Mouse (Mus musculus) lung, embryonic 14.5 days (tissue): ENCODE measurements around the gene Kcnk2. TPM values are rescaled to one million over a fixed set of nuclear protein-coding genes. Genes with fewer than 3 reads are reported as not detected.

ENCODE experiments used
- ATAC-seq: fragments of 200-750 bp; cut with Nextera tagmentation; 2 replicates; pipeline ENCODE4 v1.8.0; 2017; ENCODE audit warnings: mild to moderate bottlenecking, moderate TSS enrichment, moderate library complexity; ENCODE audit not compliant: insufficient read depth
- DNase-seq: peaks from one replicate; pipeline ENCODE4 v3.0.0-alpha.2; 2015
- H3K27ac ChIP-seq: fragments of 300-500 bp; sonication (generic); 2 replicates; pipeline ENCODE4 v1.5.1; 2014; ENCODE audit warnings: low read depth, mild to moderate bottlenecking, moderate library complexity
- H3K27me3 ChIP-seq: fragments of 300-500 bp; sonication (generic); 2 replicates; pipeline ENCODE4 v1.6.1; 2014; ENCODE audit warnings: low read length, control low read depth; ENCODE audit not compliant: insufficient read depth
- H3K36me3 ChIP-seq: fragments of 300-500 bp; sonication (generic); 2 replicates; pipeline ENCODE4 v1.6.1; 2014; ENCODE audit warnings: control low read depth; ENCODE audit not compliant: insufficient read depth
- H3K4me1 ChIP-seq: fragments of 300-500 bp; sonication (generic); 2 replicates; pipeline ENCODE4 v1.6.1; 2014; ENCODE audit warnings: antibody characterized with exemption, control low read depth; ENCODE audit not compliant: insufficient read depth
- H3K4me2 ChIP-seq: fragments of 300-500 bp; sonication (generic); 2 replicates; pipeline ENCODE4 v1.6.1; 2014; ENCODE audit warnings: mild to moderate bottlenecking
- H3K4me3 ChIP-seq: fragments of 300-500 bp; sonication (generic); 2 replicates; pipeline ENCODE4 v1.5.1; 2014; ENCODE audit warnings: low read depth, low read length
- H3K9ac ChIP-seq: fragments of 300-500 bp; sonication (generic); 2 replicates; pipeline ENCODE4 v1.6.1; 2014
- H3K9me3 ChIP-seq: fragments of 300-500 bp; sonication (generic); 2 replicates; pipeline ENCODE4 v1.6.1; 2016; ENCODE audit warnings: low read depth, low read length, control low read depth
- CTCF ChIP-seq: IDR thresholded peaks from 2 replicates; pipeline ENCODE4 v1.5.1; 2016; ENCODE audit warnings: antibody characterized with exemption, low read depth
- WGBS: fragments of 180-500 bp; shearing (Covaris S2); extraction: QIAGEN DNeasy Blood & Tissue Kit; methylation state at CpG from one replicate; pipeline ENCODE4 v1.1.7; 2014; 5-methylcytosine and 5-hydroxymethylcytosine counted together
- polyA plus RNA-seq: library from polyadenylated mRNA; unstranded; fragments of >200 nt; fragmentation: Nextera tagmentation; extraction: Ambion mirVana; gene quantifications from 2 replicates; pipeline ENCODE4 v1.2.1, GENCODE M21; 2014

The Kcnk2 gene
- polyA plus RNA-seq, 1 experiment from 2014 or later: 8.9 TPM

DNA sequence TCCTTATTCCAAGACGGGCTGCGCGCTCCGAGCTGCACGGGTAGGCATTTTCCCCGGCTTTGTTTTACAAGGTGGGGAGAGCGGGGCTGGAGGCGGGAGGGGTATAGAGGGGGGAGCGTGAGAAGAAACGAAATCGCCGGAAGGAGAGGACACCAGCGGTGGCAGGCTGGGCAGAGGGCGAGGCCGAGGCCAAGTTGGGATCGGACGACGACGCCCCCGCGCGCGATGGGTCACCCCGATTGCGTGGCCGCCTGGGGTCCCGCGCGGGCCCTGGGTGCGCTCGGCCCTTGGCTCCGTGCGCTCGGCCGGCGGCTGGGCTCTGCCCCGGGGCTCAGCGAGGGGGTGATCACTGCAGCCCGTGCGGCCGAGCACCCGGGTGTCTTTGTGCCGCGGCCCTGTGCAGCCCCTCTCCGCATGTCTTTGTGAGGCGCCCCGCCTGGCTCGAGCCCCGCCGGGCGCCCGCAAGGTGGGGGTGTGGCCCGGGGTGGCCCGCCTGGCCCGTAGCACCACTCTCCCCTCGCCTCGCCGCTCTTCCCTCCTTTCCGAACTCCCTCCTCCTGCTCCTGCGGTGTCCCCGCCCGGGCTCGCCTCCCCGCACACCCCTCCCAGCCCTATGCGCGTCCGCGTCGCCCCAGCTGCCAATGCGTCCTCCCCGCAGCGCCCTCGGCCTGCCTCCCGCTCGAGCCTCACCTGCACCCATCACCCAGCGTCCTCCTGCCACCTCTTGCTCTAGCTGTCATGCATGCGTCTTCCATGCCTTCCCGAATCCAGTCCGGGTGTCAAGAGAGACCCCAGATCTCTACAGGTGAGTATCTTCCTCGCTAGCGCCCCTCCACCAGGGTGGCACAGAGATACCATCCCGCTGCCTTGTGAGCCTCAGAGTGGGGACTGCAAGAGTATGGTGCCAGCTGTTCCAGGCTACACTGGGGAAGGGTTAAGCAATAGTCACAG lies 58.5 kb downstream of the Kcnk2 start:
- Histone ChIP-seq H3K9ac (peak overlapping the region; percentile 71), H3K27ac (no peak overlapping the region), H3K27me3 (peaks cover 11% of the 10 kb centered on the region; the same call in 1 of the 2 replicates), H3K9me3 (no peaks in the 10 kb centered on the region), H3K4me3 (peak overlapping the region; percentile 63), H3K36me3 (no peaks in the 10 kb centered on the region), H3K4me2 (peak overlapping the region; percentile 98), H3K4me1 (peaks cover 4% of the 10 kb centered on the region; the same call in 1 of the 2 replicates)
- TF ChIP-seq CTCF: no peak
- ATAC-seq (peak; percentile 85), DNase-seq (peak; percentile 47)
- 2% methylated on average over 64 of the region's 82 CpGs for WGBS

GRCm38 (mm10) chr1:189342416-189343104 lies 59.5 kb downstream of the Kcnk2 start:
- H3K4me3 ChIP-seq: peak overlapping the region; percentile 63
- WGBS: 4% methylated on average over 30 of the region's 30 CpGs
- no peaks in the 10 kb centered on the region for H3K9me3 ChIP-seq
- no peaks in the 10 kb centered on the region for H3K36me3 ChIP-seq
- peak overlapping the region; percentile 98 for H3K4me2 ChIP-seq
- H3K4me1 ChIP-seq: peaks cover 4% of the 10 kb centered on the region; the same call in 1 of the 2 replicates
- ATAC-seq (0 out of 2 replicates have a peak, but pooled peaks have one; percentile 17), DNase-seq (peak; percentile 62)
- TF ChIP-seq CTCF: no peak
- no peak overlapping the region for H3K27ac ChIP-seq
- peak overlapping the region; percentile 71 for H3K9ac ChIP-seq
- H3K27me3 ChIP-seq: peaks cover 11% of the 10 kb centered on the region; the same call in 1 of the 2 replicates

DNA sequence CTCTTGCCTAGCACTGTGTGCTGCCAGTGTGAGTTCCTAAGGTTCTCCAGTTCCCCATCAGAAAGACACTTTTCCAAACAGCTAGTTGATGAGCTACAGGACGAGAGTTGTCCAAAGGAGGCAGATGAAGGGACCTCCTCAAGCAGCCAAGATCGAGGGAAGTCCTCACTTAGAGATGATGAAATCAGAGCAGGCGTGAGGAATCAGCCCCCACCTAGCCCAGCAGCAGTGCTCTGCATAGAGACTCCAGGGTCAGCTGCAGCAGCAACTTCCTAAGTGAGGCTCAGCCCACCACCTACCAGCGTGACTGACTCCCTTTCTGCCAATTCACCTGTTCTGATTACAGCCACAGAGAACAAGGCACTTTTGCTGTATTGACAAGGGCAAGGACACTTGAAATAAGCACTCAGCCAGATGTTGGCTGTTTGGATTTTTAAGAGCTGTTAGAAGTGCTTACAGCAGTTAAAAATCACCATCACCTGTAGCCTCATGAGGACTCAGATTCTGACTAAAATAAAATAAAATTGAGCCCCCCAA lies 60.6 kb downstream of the Kcnk2 start:
- DNase-seq (peak; percentile 46), ATAC-seq (peak; percentile 47; the same call in 1 of the 2 replicates)
- Histone ChIP-seq H3K9me3 (no peaks in the 10 kb centered on the region), H3K9ac (no peak overlapping the region), H3K4me3 (no peak overlapping the region), H3K36me3 (no peaks in the 10 kb centered on the region), H3K27ac (no peak overlapping the region), H3K4me2 (peak overlapping the region; percentile 45), H3K27me3 (peaks cover 11% of the 10 kb centered on the region; the same call in 1 of the 2 replicates), H3K4me1 (peaks cover 4% of the 10 kb centered on the region; the same call in 1 of the 2 replicates)
- 14% methylated on average over 4 of the region's 4 CpGs for WGBS
- no peak for TF ChIP-seq CTCF

- DNase-seq (peak; percentile 36), ATAC-seq (no peak)
- Histone ChIP-seq H3K4me3 (no peak overlapping the region), H3K9ac (no peak overlapping the region), H3K27ac (no peak overlapping the region), H3K27me3 (no peaks in the 10 kb centered on the region), H3K4me2 (no peak overlapping the region), H3K4me1 (no peaks in the 10 kb centered on the region), H3K9me3 (no peaks in the 10 kb centered on the region), H3K36me3 (no peaks in the 10 kb centered on the region)
- WGBS: 54% methylated on average over 2 of the region's 2 CpGs
- peak; percentile 61 for TF ChIP-seq CTCF
These were observed 86.2 kb downstream of the Kcnk2 start for GRCm38 (mm10) chr1:189315896-189316295.

DNA sequence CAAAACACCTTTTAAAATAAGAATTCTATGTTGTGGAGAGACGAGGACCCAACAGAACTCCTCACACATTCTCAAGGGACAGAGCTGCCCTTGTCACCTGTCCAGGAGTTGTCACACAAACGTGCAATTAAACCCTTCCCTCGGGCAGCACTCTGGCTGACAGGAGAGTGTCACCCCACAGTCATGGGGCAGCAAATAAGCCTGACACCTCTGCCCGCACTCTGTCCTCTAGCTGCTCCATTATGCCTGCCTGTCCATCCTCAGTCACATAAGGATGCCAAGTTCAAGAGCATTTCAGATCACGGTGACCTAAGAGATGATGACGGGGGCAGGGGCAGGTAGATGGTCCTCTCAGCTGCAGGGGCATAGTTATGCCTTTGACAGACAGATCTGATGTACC lies 87.6 kb downstream of the Kcnk2 start:
- H3K9ac ChIP-seq: no peak overlapping the region
- H3K4me2 ChIP-seq: no peak overlapping the region
- peaks cover 5% of the 10 kb centered on the region; the same call in 1 of the 2 replicates for H3K4me1 ChIP-seq
- no peak overlapping the region for H3K4me3 ChIP-seq
- no peaks in the 10 kb centered on the region for H3K27me3 ChIP-seq
- no peak overlapping the region for H3K27ac ChIP-seq
- ATAC-seq (no peak), DNase-seq (no peak)
- H3K9me3 ChIP-seq: no peaks in the 10 kb centered on the region
- WGBS: 65% methylated on average over 6 of the region's 6 CpGs
- no peaks in the 10 kb centered on the region for H3K36me3 ChIP-seq
- no peak for TF ChIP-seq CTCF

GRCm38 (mm10) chr1:189313750-189314149 lies 88.3 kb downstream of the Kcnk2 start:
- Histone ChIP-seq H3K4me1 (peaks cover 5% of the 10 kb centered on the region; the same call in 1 of the 2 replicates), H3K27ac (no peak overlapping the region), H3K9ac (no peak overlapping the region), H3K4me2 (no peak overlapping the region), H3K4me3 (no peak overlapping the region), H3K27me3 (no peaks in the 10 kb centered on the region), H3K36me3 (no peaks in the 10 kb centered on the region), H3K9me3 (no peaks in the 10 kb centered on the region)
- WGBS: 60% methylated on average over 7 of the region's 7 CpGs
- TF ChIP-seq CTCF: no peak
- DNase-seq (no peak), ATAC-seq (no peak)
